Comparison of ENCODE assay signal across 21 mouse cellular contexts in the genomic region with DNA sequence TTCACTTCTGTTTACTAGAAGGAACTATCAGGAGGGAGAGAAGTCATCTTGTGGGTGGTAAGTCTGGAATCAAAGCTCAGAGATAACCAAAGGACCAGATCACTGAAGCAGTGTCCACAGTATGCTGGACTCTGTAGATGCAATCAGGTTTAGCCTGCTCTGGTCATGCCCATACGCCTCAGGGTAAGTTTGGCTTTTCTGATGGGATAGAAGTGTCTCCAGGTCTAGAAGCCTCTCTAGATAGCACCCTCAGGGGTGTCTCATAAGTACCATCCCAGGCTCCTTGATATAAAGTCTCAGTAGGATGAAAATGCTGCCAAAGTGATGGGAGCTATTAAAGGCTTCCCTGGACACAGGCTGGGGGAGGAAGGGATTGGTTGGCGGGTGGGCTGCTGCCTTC.
DNase-seq lines count a peak whose midpoint lies in the region; ATAC-seq and TF ChIP-seq lines count a peak whose summit lies in the region.
"Had no signal": no experiment of that assay in that cellular context is flagged by ENCODE, and none has a peak within 500 bp of the region (broad histone marks: within the 10 kb centered on the region; RNA-seq: fewer than 3 reads in every experiment).

No protein-coding gene starts in this region.

- no peak overlapping the region for H3K27ac ChIP-seq in embryonic facial prominence, embryonic 13.5 days
- H3K27ac ChIP-seq in embryonic facial prominence, embryonic 10.5 days (replicated peaks): no peak overlapping the region; the same call in 1 of the 2 replicates
- peak overlapping the region; percentile 0; the same call in 1 of the 2 replicates for H3K27ac ChIP-seq in gastrocnemius, adult 2 months
- H3K27ac ChIP-seq in heart, embryonic 12.5 days (ENCODE audit: poor library complexity, severe bottlenecking): no peak overlapping the region
- H3K27ac ChIP-seq in lung, embryonic 14.5 days (ENCODE audit: low read depth): peak overlapping the region; percentile 15; the same call in 1 of the 2 replicates

- peaks cover 26% of the 10 kb centered on the region for H3K36me3 ChIP-seq in embryonic facial prominence, embryonic 13.5 days
- H3K36me3 ChIP-seq in embryonic facial prominence, embryonic 10.5 days (replicated peaks): peaks cover 8% of the 10 kb centered on the region
- peaks cover 65% of the 10 kb centered on the region for H3K36me3 ChIP-seq in heart, embryonic 12.5 days
- H3K36me3 ChIP-seq in lung, embryonic 14.5 days (ENCODE audit: insufficient read depth): peaks cover 7% of the 10 kb centered on the region
- H3K36me3 ChIP-seq: G1E had no signal

- H3K4me3 ChIP-seq in embryonic facial prominence, embryonic 13.5 days: no peak overlapping the region
- H3K4me3 ChIP-seq in embryonic facial prominence, embryonic 10.5 days: no peak overlapping the region
- H3K4me3 ChIP-seq in gastrocnemius, adult 2 months: no peak overlapping the region
- H3K4me3 ChIP-seq in heart, embryonic 12.5 days: no peak overlapping the region
- H3K4me3 ChIP-seq in lung, embryonic 14.5 days (ENCODE audit: low read depth, low read length): no peak overlapping the region

- ATAC-seq in embryonic facial prominence, embryonic 13.5 days (ENCODE audit: insufficient number of reproducible peaks, insufficient read depth, low FRiP score, low TSS enrichment, low read depth): 0 out of 2 replicates have a peak, but pooled peaks have one; percentile 52
- no peak for ATAC-seq in heart, embryonic 12.5 days (ENCODE audit: insufficient number of reproducible peaks, low FRiP score)
- no peak for ATAC-seq in lung, embryonic 14.5 days (ENCODE audit: insufficient read depth)
- ATAC-seq: activated CD4-positive, CD25-positive, alpha-beta regulatory T cell, adult 4 months; CD4-positive, CD25-positive, alpha-beta regulatory T cell, adult 4 months; Patski had no signal

- H3K9ac ChIP-seq in embryonic facial prominence, embryonic 13.5 days: no peak overlapping the region
- no peak overlapping the region for H3K9ac ChIP-seq in heart, embryonic 12.5 days
- H3K9ac ChIP-seq in lung, embryonic 14.5 days: no peak overlapping the region

- H3K27me3 ChIP-seq in embryonic facial prominence, embryonic 13.5 days: no peaks in the 10 kb centered on the region
- no peaks in the 10 kb centered on the region for H3K27me3 ChIP-seq in embryonic facial prominence, embryonic 10.5 days (replicated peaks; ENCODE audit: low read depth, poor library complexity, severe bottlenecking)
- no peaks in the 10 kb centered on the region for H3K27me3 ChIP-seq in heart, embryonic 12.5 days (replicated peaks)
- H3K27me3 ChIP-seq in lung, embryonic 14.5 days (ENCODE audit: insufficient read depth, low read length): no peaks in the 10 kb centered on the region
- H3K27me3 ChIP-seq: Patski had no signal

- no peaks in the 10 kb centered on the region for H3K4me1 ChIP-seq in embryonic facial prominence, embryonic 13.5 days
- peaks cover 12% of the 10 kb centered on the region for H3K4me1 ChIP-seq in embryonic facial prominence, embryonic 10.5 days
- no peaks in the 10 kb centered on the region for H3K4me1 ChIP-seq in heart, embryonic 12.5 days (replicated peaks)
- no peaks in the 10 kb centered on the region for H3K4me1 ChIP-seq in lung, embryonic 14.5 days (ENCODE audit: insufficient read depth)

- intact Hi-C loops in gastrocnemius, adult 2 months (cut with DNase I): no loop called here

- 87% methylated on average over 2 of the region's 2 CpGs for WGBS in embryonic facial prominence, embryonic 13.5 days
- 76% methylated on average over 2 of the region's 2 CpGs for WGBS in embryonic facial prominence, embryonic 10.5 days
- 82% methylated on average over 2 of the region's 2 CpGs for WGBS in heart, embryonic 12.5 days
- 74% methylated on average over 2 of the region's 2 CpGs for WGBS in lung, embryonic 14.5 days

- DNase-seq in embryonic facial prominence, embryonic 10.5 days (ENCODE audit: low spot score): no peak
- no peak for DNase-seq in gastrocnemius, adult 2 months
- DNase-seq in gastrocnemius, adult 8-10 months (ENCODE audit: low spot score in 2 of 2): no peak
- DNase-seq in heart, adult 11 months: peak; percentile 62
- no peak for DNase-seq in lung, embryonic 14.5 days
- no peak for DNase-seq in lung, postnatal 36 days
- DNase-seq: adrenal gland, adult 2 months; adrenal gland, adult 8-10 months; adrenal gland, postnatal 10 days; adrenal gland, postnatal 14 days; adrenal gland, postnatal 25 days; adrenal gland, postnatal 36 days; B cell, adult 2 months; cerebellum, adult 11 months; cerebellum, adult 11-12 months had no signal

- no peak overlapping the region for H3K4me2 ChIP-seq in embryonic facial prominence, embryonic 13.5 days
- H3K4me2 ChIP-seq in heart, embryonic 12.5 days: no peak overlapping the region
- H3K4me2 ChIP-seq in lung, embryonic 14.5 days: no peak overlapping the region

- 0 out of 2 replicates have a peak, but pooled peaks cover 10% of the 10 kb centered on the region for H3K9me3 ChIP-seq in embryonic facial prominence, embryonic 13.5 days
- peaks cover 8% of the 10 kb centered on the region for H3K9me3 ChIP-seq in embryonic facial prominence, embryonic 10.5 days
- peaks cover 10% of the 10 kb centered on the region for H3K9me3 ChIP-seq in heart, embryonic 12.5 days (replicated peaks)
- peaks cover 7% of the 10 kb centered on the region; the same call in 1 of the 2 replicates for H3K9me3 ChIP-seq in lung, embryonic 14.5 days (ENCODE audit: low read depth, low read length)

- TF ChIP-seq CTCF in gastrocnemius, adult 2 months (IDR thresholded peaks at IDR 0.05): no peak
- TF ChIP-seq CTCF in lung, embryonic 14.5 days (IDR thresholded peaks at IDR 0.05; ENCODE audit: low read depth): no peak

Comparison
In these comparisons a context has a peak if more than half of its experiments do, and no peak if none do; other contexts are left out.
1. H3K27ac ChIP-seq: peak in gastrocnemius, adult 2 months (single experiment) and lung, embryonic 14.5 days (single experiment); none in embryonic facial prominence, embryonic 13.5 days (single experiment), embryonic facial prominence, embryonic 10.5 days (single experiment) and heart, embryonic 12.5 days (single experiment).